Mouse (Mus musculus): ENCODE measurements around the gene Smyd3. TPM values are rescaled to one million over a fixed set of nuclear protein-coding genes. Genes with fewer than 3 reads are reported as not detected.

Gene Smyd3
- total RNA-seq, 2 experiments from 2014 or later, result 20.3 to 30.9 TPM

- intact Hi-C loops (cut with DNase I), result loop anchor here (10.0 kb wide), 1 partner anchor 73 kb away; no protein-coding TSS in a partner anchor
Measured at GRCm38 (mm10) chr1:179541502-179541901, 23.7 kb upstream of the Smyd3 start.

GRCm38 (mm10) chr1:179539887-179540286 lies 22.0 kb upstream of the Smyd3 start:
- intact Hi-C loops (cut with DNase I), result loop anchor here (10.0 kb wide), 1 partner anchor 75 kb away; no protein-coding TSS in a partner anchor
- DNase-seq (ENCODE audit: extremely low spot score in 1 of 2, low spot score in 2 of 2), result no peak

More at GRCm38 (mm10) chr1:179541502-179541901, 23.7 kb upstream of the Smyd3 start:
- DNase-seq (ENCODE audit: extremely low spot score in 1 of 2, low spot score in 2 of 2), result no peak

- no peak for DNase-seq (ENCODE audit: extremely low spot score in 1 of 2, low spot score in 2 of 2)
Measured at GRCm38 (mm10) chr1:179539054-179539453, 21.2 kb upstream of the Smyd3 start.

GRCm38 (mm10) chr1:179519901-179520300 lies 2.1 kb upstream of the Smyd3 start:
- no peak for DNase-seq (ENCODE audit: extremely low spot score in 1 of 2, low spot score in 2 of 2)
- intact Hi-C loops (cut with DNase I), result no loop called here

More at GRCm38 (mm10) chr1:179539054-179539453, 21.2 kb upstream of the Smyd3 start:
- intact Hi-C loops (cut with DNase I), result no loop called here

DNA sequence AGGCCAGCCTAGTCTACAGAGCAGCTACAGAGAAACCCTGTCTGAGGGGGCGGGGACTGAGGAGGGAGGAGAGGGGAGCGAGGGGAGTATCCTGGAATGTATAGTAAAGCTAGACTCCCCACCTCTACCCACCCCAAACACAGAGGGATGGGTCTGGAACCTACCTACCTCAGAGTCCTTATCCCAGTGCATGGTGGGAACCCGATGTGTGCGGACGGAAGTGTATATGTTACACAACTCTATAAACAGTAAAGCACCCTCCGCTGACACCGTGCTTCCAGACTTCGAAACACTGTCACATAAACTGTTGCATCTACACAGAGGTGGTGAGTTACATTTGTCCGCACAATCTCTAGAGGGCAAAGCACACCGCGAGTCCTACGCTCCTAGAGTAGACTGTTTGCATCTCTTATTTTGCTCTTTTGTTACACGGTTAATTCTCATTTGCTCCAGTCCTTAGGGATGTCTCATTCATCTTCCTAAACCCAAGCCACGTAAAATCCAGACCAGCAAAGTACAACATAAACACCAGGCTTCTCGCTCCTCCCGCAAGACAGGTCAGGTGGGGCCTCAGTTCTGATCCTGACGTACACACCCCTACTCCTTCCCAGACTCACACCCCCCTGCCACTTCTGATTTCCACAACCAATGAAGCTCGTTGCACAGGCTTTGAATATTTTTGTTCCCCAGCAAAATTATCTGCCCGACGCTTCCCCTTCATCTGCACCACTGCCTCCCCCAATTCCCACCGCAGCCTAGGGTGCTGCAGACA lies 714 bp downstream of the Smyd3 start:
- intact Hi-C loops (cut with DNase I), result no loop called here
- peak in 1 of 2 experiments; percentile 35 for DNase-seq (ENCODE audit: extremely low spot score in 1 of 2, low spot score in 2 of 2)

GRCm38 (mm10) chr1:179511895-179512294 lies 5.9 kb downstream of the Smyd3 start:
- intact Hi-C loops (cut with DNase I), result loop anchor here (5.0 kb wide), 1 partner anchor 110 kb away; no protein-coding TSS in a partner anchor
- peak; percentile 27 to 30 for DNase-seq (ENCODE audit: extremely low spot score in 1 of 2, low spot score in 2 of 2)

DNA sequence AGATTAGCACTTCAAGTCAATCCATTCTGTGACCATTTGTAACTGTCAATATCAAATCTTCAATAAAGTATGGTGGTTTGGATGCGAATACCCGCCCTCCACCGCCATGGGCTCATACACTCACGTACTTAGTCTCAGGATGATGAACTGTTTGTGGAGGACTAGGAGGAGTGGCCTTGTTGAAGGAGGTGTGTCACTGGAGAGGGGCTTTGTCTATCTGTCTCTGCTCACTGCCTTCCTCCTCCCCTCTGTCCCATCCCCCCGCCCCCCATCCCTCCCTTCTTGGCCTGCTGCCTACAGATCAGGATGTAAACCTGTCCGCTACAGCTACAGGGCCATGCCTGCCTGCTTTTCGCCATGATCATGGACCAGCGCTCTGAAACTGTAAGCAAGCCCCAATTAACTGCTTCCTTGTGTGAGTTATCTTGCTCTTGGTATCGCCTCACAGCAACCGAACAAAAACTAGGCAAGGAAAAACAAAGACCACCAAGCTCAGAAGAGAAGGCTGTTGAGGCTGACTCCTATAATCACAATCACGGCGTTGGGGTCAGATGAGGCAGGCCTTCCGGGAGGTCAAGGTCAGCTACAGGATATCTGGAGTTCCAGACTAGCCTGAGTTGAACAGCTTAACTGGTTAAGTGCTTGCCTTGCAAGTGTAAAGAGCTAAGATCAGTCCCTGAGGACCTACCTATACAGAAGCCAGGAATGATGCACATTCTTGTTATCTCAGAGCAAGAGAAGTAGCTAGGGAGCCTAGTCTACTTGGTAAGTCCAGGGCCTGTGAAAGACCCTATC lies 7.1 kb downstream of the Smyd3 start:
- no peak for DNase-seq (ENCODE audit: extremely low spot score in 1 of 2, low spot score in 2 of 2)
- intact Hi-C loops (cut with DNase I), result loop anchor here (5.0 kb wide), 1 partner anchor 112 kb away; no protein-coding TSS in a partner anchor

- intact Hi-C loops (cut with DNase I), result no loop called here
- DNase-seq (ENCODE audit: extremely low spot score in 1 of 2, low spot score in 2 of 2), result no peak
Measured at GRCm38 (mm10) chr1:179506530-179507315, 11.1 kb downstream of the Smyd3 start.

DNA sequence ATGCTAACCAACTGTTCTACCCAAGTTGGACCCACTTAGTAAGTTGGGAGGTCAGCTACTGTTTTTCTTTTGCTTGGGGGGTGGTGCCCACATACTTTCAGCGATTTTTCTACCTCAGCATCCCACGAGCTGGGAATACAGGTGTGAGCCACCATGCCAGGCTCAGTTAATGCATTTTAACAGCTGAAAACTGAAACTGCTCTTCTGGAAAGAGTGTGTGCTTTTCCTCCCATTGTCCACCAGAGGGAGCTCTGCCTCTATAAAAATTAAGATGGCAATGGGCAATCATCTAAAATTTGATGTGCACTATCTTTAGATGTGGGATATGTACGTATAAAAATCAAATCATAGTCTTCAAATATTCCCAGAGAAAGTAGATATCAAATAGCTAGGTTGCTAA lies 15.3 kb downstream of the Smyd3 start:
- no peak for DNase-seq (ENCODE audit: extremely low spot score in 1 of 2, low spot score in 2 of 2)
- intact Hi-C loops (cut with DNase I), result loop anchor here (5.0 kb wide), 1 partner anchor 230 kb away; no protein-coding TSS in a partner anchor

- DNase-seq (ENCODE audit: extremely low spot score in 1 of 2, low spot score in 2 of 2), result no peak
- intact Hi-C loops (cut with DNase I), result no loop called here
Measured at GRCm38 (mm10) chr1:179499257-179499656, 18.6 kb downstream of the Smyd3 start.

DNA sequence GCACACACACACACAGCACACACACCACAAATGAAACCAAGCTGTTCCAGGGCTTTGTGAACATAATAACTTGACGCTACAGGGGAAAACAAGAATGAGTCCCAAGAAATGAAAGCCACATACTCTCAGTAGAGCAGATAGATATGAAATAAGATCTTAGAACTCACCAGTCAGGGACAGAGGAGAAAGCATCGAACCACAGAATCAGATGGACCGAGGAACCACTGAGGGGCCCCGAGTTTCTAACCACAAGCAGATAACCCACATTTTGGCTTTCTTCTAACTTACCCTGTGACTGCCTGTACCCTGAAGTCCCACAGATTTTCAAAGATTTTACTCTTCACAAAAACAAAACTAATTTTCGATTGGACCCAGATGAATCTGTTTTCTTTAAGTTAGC lies 24.9 kb downstream of the Smyd3 start:
- intact Hi-C loops (cut with DNase I), result no loop called here
- DNase-seq (ENCODE audit: extremely low spot score in 1 of 2, low spot score in 2 of 2), result no peak

GRCm38 (mm10) chr1:179488520-179488919 lies 29.3 kb downstream of the Smyd3 start:
- no peak for DNase-seq (ENCODE audit: extremely low spot score in 1 of 2, low spot score in 2 of 2)
- intact Hi-C loops (cut with DNase I), result no loop called here

DNA sequence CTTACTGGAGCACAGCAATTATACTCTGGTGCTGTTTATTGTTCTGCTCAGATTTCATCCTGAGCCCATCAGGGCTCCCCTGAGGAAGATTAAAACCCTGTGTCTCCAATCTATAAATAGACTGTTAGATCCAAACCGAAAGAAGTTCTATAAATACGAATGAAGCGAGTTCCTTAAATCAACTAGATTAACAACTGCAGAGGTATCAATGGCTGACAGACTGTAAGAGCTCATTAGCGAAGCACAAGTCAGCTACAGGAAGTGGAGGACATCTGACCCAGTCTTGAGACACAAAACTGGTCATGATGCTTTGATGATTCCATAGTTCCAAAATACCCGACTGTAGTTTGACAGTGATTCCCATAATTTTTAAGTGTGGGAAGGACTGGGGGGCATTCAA lies 29.9 kb downstream of the Smyd3 start:
- intact Hi-C loops (cut with DNase I), result no loop called here

DNA sequence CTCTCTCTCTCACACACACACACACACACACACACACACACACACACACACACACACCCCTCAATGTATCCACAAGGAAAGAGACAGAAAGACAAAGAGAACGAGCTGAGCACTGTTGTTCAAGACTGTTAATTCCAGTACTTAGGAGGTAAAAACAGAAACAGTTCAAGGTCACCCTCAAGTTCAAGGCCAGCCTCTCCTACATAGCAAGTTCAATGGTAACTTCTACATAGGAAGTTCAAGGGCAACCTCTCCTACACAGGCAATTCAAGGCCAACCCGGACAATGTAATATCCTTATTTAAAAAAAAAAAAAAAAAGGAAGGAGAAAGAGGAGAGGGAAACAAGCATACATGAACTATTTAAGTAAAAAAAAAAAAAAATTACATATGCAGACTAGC lies 30.6 kb downstream of the Smyd3 start:
- intact Hi-C loops (cut with DNase I), result no loop called here

More for the DNA sequence above, 29.9 kb downstream of the Smyd3 start:
- no peak for DNase-seq (ENCODE audit: extremely low spot score in 1 of 2, low spot score in 2 of 2)

DNA sequence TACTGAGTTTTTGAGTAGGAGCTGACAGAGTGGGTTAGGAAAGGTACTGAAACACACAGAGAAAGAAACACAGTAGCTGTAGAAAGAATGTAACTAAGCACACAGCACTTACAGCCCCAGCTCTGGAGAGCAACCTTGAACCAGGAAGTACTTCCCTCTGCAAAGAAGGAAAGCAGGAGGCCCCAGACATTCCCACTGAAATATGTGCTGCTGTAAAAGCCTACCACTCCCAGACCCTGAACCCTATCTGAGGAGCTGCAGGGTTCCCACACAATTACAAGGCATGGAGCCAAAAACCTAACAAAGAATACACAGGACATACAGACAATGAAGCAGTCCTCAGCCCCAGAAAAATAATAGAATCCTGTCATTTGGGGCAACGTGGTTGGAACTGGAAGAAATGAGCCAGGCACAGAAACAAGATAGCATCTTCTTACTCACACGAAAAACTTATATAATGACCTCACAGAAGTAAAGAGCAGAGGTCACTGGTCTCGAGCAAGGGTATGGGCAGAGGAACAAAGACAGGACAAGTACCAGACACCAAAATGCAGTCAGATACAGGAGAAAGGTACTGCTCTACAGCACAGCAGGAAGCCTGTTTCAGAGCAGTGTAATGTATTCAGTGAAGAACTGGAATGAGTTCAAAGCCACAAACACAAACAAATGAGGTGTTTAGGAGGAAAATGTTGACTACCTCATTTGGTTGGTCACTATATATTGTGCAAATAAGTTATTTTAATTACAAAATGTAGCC lies 31.9 kb downstream of the Smyd3 start:
- intact Hi-C loops (cut with DNase I), result no loop called here
- no peak for DNase-seq (ENCODE audit: extremely low spot score in 1 of 2, low spot score in 2 of 2)

More for the DNA sequence above, 30.6 kb downstream of the Smyd3 start:
- DNase-seq (ENCODE audit: extremely low spot score in 1 of 2, low spot score in 2 of 2), result no peak

GRCm38 (mm10) chr1:179480862-179481261 lies 37.0 kb downstream of the Smyd3 start:
- intact Hi-C loops (cut with DNase I), result no loop called here
- DNase-seq (ENCODE audit: extremely low spot score in 1 of 2, low spot score in 2 of 2), result no peak

GRCm38 (mm10) chr1:179477157-179477902 lies 40.5 kb downstream of the Smyd3 start:
- DNase-seq (ENCODE audit: extremely low spot score in 1 of 2, low spot score in 2 of 2), result peak in 1 of 2 experiments; percentile 61
- intact Hi-C loops (cut with DNase I), result loop anchor here (2.0 to 10.0 kb wide), 3 partner anchors 243 to 951 kb away; no protein-coding TSS in a partner anchor
